ENCODE assay signal across 8 mouse cellular contexts in genomic region chr12:116077855-116078366, GRCm38 (mm10). TPM values are rescaled to one million over a fixed set of nuclear protein-coding genes. Genes with fewer than 3 reads are reported as not detected.
DNase-seq lines count a peak whose midpoint lies in the region; ATAC-seq and TF ChIP-seq lines count a peak whose summit lies in the region.

No protein-coding gene starts in this region.

- H3K36me3 ChIP-seq in heart, embryonic 16.5 days (ENCODE audit: control insufficient read depth, insufficient read depth): no peaks in the 10 kb centered on the region
- no peaks in the 10 kb centered on the region for H3K36me3 ChIP-seq in hindbrain, embryonic 14.5 days (replicated peaks; ENCODE audit: control insufficient read depth, insufficient read depth)
- no peaks in the 10 kb centered on the region for H3K36me3 ChIP-seq in midbrain, embryonic 13.5 days

- H3K9ac ChIP-seq in heart, embryonic 16.5 days (ENCODE audit: low read length): peak overlapping the region; percentile 71
- peak overlapping the region; percentile 70 for H3K9ac ChIP-seq in hindbrain, embryonic 14.5 days
- H3K9ac ChIP-seq in midbrain, embryonic 13.5 days (replicated peaks): peak overlapping the region; percentile 78

- intact Hi-C loops in heart, postnatal 10 days (cut with DNase I): no loop called here

- no peak for TF ChIP-seq POLR2A in bone marrow macrophage, adult 2 months (IDR thresholded peaks at IDR 0.05; ENCODE audit: borderline replicate concordance, low read depth, low read length)

- H3K27ac ChIP-seq in heart, embryonic 16.5 days (ENCODE audit: low read length): no peak overlapping the region
- H3K27ac ChIP-seq in bone marrow macrophage, adult 2 months (ENCODE audit: insufficient read depth, low read depth, low read length): no peak overlapping the region
- no peak overlapping the region for H3K27ac ChIP-seq in hindbrain, embryonic 14.5 days
- no peak overlapping the region for H3K27ac ChIP-seq in midbrain, embryonic 13.5 days

- no peak for DNase-seq in heart, postnatal 10 days
- no peak for DNase-seq in hindbrain, embryonic 14.5 days (ENCODE audit: low spot score)
- no peak for DNase-seq in adrenal gland, adult (ENCODE audit: inconsistent age in 2 of 2, low spot score in 1 of 2)
- no peak for DNase-seq in left cerebral cortex, adult 8-10 months (ENCODE audit: low spot score in 2 of 2)

- no peaks in the 10 kb centered on the region for H3K9me3 ChIP-seq in heart, embryonic 16.5 days (replicated peaks; ENCODE audit: control insufficient read depth, low read length)
- no peaks in the 10 kb centered on the region for H3K9me3 ChIP-seq in hindbrain, embryonic 14.5 days (ENCODE audit: control insufficient read depth, low read length)
- H3K9me3 ChIP-seq in midbrain, embryonic 13.5 days: no peaks in the 10 kb centered on the region

- peak overlapping the region; percentile 97 for H3K4me2 ChIP-seq in heart, embryonic 16.5 days (ENCODE audit: low read depth, low read length)
- peak overlapping the region; percentile 85 for H3K4me2 ChIP-seq in hindbrain, embryonic 14.5 days (replicated peaks)
- peak overlapping the region; percentile 95 for H3K4me2 ChIP-seq in midbrain, embryonic 13.5 days (replicated peaks)

- no peaks in the 10 kb centered on the region for H3K4me1 ChIP-seq in heart, embryonic 16.5 days (ENCODE audit: control insufficient read depth, insufficient read depth, low read length)
- H3K4me1 ChIP-seq in bone marrow macrophage, adult 2 months (ENCODE audit: control insufficient read depth, insufficient read depth, low read length): no peaks in the 10 kb centered on the region
- H3K4me1 ChIP-seq in hindbrain, embryonic 14.5 days (replicated peaks; ENCODE audit: control insufficient read depth, insufficient read depth, low read length): peaks cover 3% of the 10 kb centered on the region; the same call in 1 of the 2 replicates
- peaks cover 9% of the 10 kb centered on the region for H3K4me1 ChIP-seq in midbrain, embryonic 13.5 days (replicated peaks)

- peaks cover 40% of the 10 kb centered on the region for H3K27me3 ChIP-seq in heart, embryonic 16.5 days (ENCODE audit: control insufficient read depth, insufficient read depth, low read length)
- peaks cover 27% of the 10 kb centered on the region for H3K27me3 ChIP-seq in hindbrain, embryonic 14.5 days (ENCODE audit: control insufficient read depth, insufficient read depth, low read length)
- peaks cover 19% of the 10 kb centered on the region for H3K27me3 ChIP-seq in midbrain, embryonic 13.5 days

- ATAC-seq in heart, embryonic 16.5 days (replicated peaks; ENCODE audit: extremely low read depth, insufficient read depth, low FRiP score): peak; percentile 35
- peak; percentile 21; the same call in 1 of the 2 replicates for ATAC-seq in hindbrain, embryonic 14.5 days (ENCODE audit: low FRiP score)
- no peak for ATAC-seq in midbrain, embryonic 13.5 days
- no peak for ATAC-seq in megakaryocyte-erythroid progenitor cell, adult 5-6 weeks (replicated peaks; ENCODE audit: low FRiP score, low TSS enrichment, poor library complexity, severe bottlenecking)

- no peak for TF ChIP-seq CTCF in bone marrow macrophage, adult 2 months (IDR thresholded peaks at IDR 0.05; ENCODE audit: low read depth, low read length)

- WGBS in heart, embryonic 16.5 days: under 1% methylated on average over 24 of the region's 24 CpGs
- 1% methylated on average over 24 of the region's 24 CpGs for WGBS in hindbrain, embryonic 14.5 days
- 1% methylated on average over 24 of the region's 24 CpGs for WGBS in midbrain, embryonic 13.5 days

- peak overlapping the region; percentile 66 for H3K4me3 ChIP-seq in heart, embryonic 16.5 days (ENCODE audit: low read length)
- H3K4me3 ChIP-seq in bone marrow macrophage, adult 2 months (ENCODE audit: insufficient read depth, low read length): peak overlapping the region; percentile 64
- peak overlapping the region; percentile 56 for H3K4me3 ChIP-seq in hindbrain, embryonic 14.5 days (replicated peaks; ENCODE audit: low read length)
- H3K4me3 ChIP-seq in midbrain, embryonic 13.5 days (replicated peaks): peak overlapping the region; percentile 64

RNA-seq across cellular contexts. Expression of gene Vipr2, which starts 0.4 kb away (rescaled TPM):
- 0.55 and 0.64 TPM in 2 replicates for polyA plus RNA-seq in heart, embryonic 16.5 days (2015; fragmentation: Nextera tagmentation; extraction: Ambion mirVana)
- total RNA-seq in heart, postnatal 10 days (2021): 1 to 10 TPM; 2.1 to 3.0 TPM
- polyA plus RNA-seq in bone marrow macrophage, adult 2 months (2012; ENCODE audit: insufficient read depth, insufficient read length, missing spikeins): not detected in 2 replicates
- 0.62 and 1.1 TPM in 2 replicates for polyA plus RNA-seq in hindbrain, embryonic 14.5 days (2014; fragmentation: Nextera tagmentation; extraction: Ambion mirVana)
- polyA plus RNA-seq in midbrain, embryonic 13.5 days (2015; fragmentation: Nextera tagmentation; extraction: Ambion mirVana): 0.89 and 1.3 TPM in 2 replicates
- total RNA-seq in megakaryocyte-erythroid progenitor cell, adult 5-6 weeks (2014; fragmentation: Nextera tagmentation): 0.55 and 3.3 TPM in 2 replicates
- total RNA-seq in megakaryocyte-erythroid progenitor cell, adult 5-6 weeks (2017): 0.61 and 3.1 TPM in 2 replicates
- total RNA-seq in left cerebral cortex, adult 8-10 months (2022): 1 to 10 TPM in 2 of 4 experiments, under 1 TPM in 2; 0.50 to 2.4 (median 1.0) TPM

RNA-seq across cellular contexts. Expression of gene Zfp386, which starts 30.4 kb away (rescaled TPM):
- polyA plus RNA-seq in heart, embryonic 16.5 days (2015; fragmentation: Nextera tagmentation; extraction: Ambion mirVana): 27.6 and 32.2 TPM in 2 replicates
- 10 to 100 TPM; 33.1 to 33.3 TPM for total RNA-seq in heart, postnatal 10 days (2021)
- polyA plus RNA-seq in bone marrow macrophage, adult 2 months (2012; ENCODE audit: insufficient read depth, insufficient read length, missing spikeins): 26.1 and 29.5 TPM in 2 replicates
- polyA plus RNA-seq in hindbrain, embryonic 14.5 days (2014; fragmentation: Nextera tagmentation; extraction: Ambion mirVana): 48.5 and 53.7 TPM in 2 replicates
- polyA plus RNA-seq in midbrain, embryonic 13.5 days (2015; fragmentation: Nextera tagmentation; extraction: Ambion mirVana): 66.5 and 71.3 TPM in 2 replicates
- total RNA-seq in megakaryocyte-erythroid progenitor cell, adult 5-6 weeks (2014; fragmentation: Nextera tagmentation): 30.0 and 37.5 TPM in 2 replicates
- total RNA-seq in megakaryocyte-erythroid progenitor cell, adult 5-6 weeks (2017): 19.3 and 30.9 TPM in 2 replicates
- 10 to 100 TPM; 28.3 to 30.3 (median 29.0) TPM for total RNA-seq in left cerebral cortex, adult 8-10 months (2022)

Comparison
In these comparisons a context has a peak if more than half of its experiments do, and no peak if none do; other contexts are left out.
1. ATAC-seq: peak in heart, embryonic 16.5 days (single experiment) and hindbrain, embryonic 14.5 days (single experiment); none in midbrain, embryonic 13.5 days (single experiment) and megakaryocyte-erythroid progenitor cell, adult 5-6 weeks (single experiment).
2. Peak in every context shown above with its lines, with median percentiles within 50 percentile points of each other: H3K4me2 ChIP-seq, H3K4me3 ChIP-seq and H3K9ac ChIP-seq.